Mouse (Mus musculus): ENCODE measurements around the gene Thada.

- TF ChIP-seq CTCF (IDR thresholded peaks at IDR 0.05) (no peak), POLR2A (IDR thresholded peaks at IDR 0.05; ENCODE audit: insufficient read depth, low read depth, low read length) (no peak)
Observed at GRCm38 (mm10) chr17:84509176-84509575, 43.2 kb upstream of the Thada start.

Measured in heart, adult 2 months (tissue).